Mouse (Mus musculus) CH12F3 (cell line): Measurements from ENCODE around the gene Lix1.

Experiments
- in situ Hi-C: fragments of 300-500 bp; cut with MboI; formaldehyde crosslinking; loops from 2 replicates; pipeline ENCODE4 v1.14.3; 2020; ENCODE audit warnings: low sequenced_read_pairs

The Lix1 gene

GRCm38 (mm10) chr17:17402222-17403004 is at the start of gene Lix1:
Gene Lix1 (plus strand): TSS chr17:17402672.
- in situ Hi-C loops, result no loop called here

- in situ Hi-C loops, result no loop called here
Measured at GRCm38 (mm10) chr17:17373550-17373917, 28.9 kb upstream of the Lix1 start.

GRCm38 (mm10) chr17:17373918-17374910 is 28.3 kb upstream of the Lix1 start, which contains the start of gene Riok2:
Gene Riok2 (plus strand): TSS chr17:17374309.
- in situ Hi-C loops, result no loop called here

- in situ Hi-C loops, result no loop called here
Measured at GRCm38 (mm10) chr17:17375581-17375980, 26.9 kb upstream of the Lix1 start.

- in situ Hi-C loops, result no loop called here
Measured at GRCm38 (mm10) chr17:17383703-17384102, 18.8 kb upstream of the Lix1 start.

GRCm38 (mm10) chr17:17384502-17384901 is 18.0 kb upstream of the Lix1 start:
- in situ Hi-C loops, result no loop called here

GRCm38 (mm10) chr17:17386117-17386516 is 16.4 kb upstream of the Lix1 start:
- in situ Hi-C loops, result loop anchor here (5.0 kb wide), 1 partner anchor 261 kb away; no protein-coding TSS in a partner anchor

- in situ Hi-C loops, result loop anchor here (10.0 kb wide), 1 partner anchor 173 kb away; no protein-coding TSS in a partner anchor
Measured at GRCm38 (mm10) chr17:17391823-17392222, 10.6 kb upstream of the Lix1 start.

GRCm38 (mm10) chr17:17392863-17393262 is 9.6 kb upstream of the Lix1 start:
- in situ Hi-C loops, result loop anchor here (10.0 kb wide), 1 partner anchor 172 kb away; no protein-coding TSS in a partner anchor

GRCm38 (mm10) chr17:17393300-17393699 is 9.2 kb upstream of the Lix1 start:
- in situ Hi-C loops, result loop anchor here (10.0 kb wide), 1 partner anchor 172 kb away; no protein-coding TSS in a partner anchor

- in situ Hi-C loops, result loop anchor here (10.0 kb wide), 1 partner anchor 170 kb away; no protein-coding TSS in a partner anchor
Measured at GRCm38 (mm10) chr17:17394336-17394735, 8.1 kb upstream of the Lix1 start.

GRCm38 (mm10) chr17:17396869-17397268 is 5.6 kb upstream of the Lix1 start:
- in situ Hi-C loops, result loop anchor here (10.0 kb wide), 1 partner anchor 168 kb away; no protein-coding TSS in a partner anchor

GRCm38 (mm10) chr17:17398664-17399063 is 3.8 kb upstream of the Lix1 start:
- in situ Hi-C loops, result loop anchor here (10.0 kb wide), 1 partner anchor 166 kb away; no protein-coding TSS in a partner anchor

- in situ Hi-C loops, result no loop called here
Measured at GRCm38 (mm10) chr17:17403038-17403437, 566 bp downstream of the Lix1 start.

- in situ Hi-C loops, result no loop called here
Measured at GRCm38 (mm10) chr17:17403578-17404112, 1.2 kb downstream of the Lix1 start.

GRCm38 (mm10) chr17:17404811-17405544 is 2.5 kb downstream of the Lix1 start:
- in situ Hi-C loops, result no loop called here

- in situ Hi-C loops, result no loop called here
Measured at GRCm38 (mm10) chr17:17405606-17406005, 3.1 kb downstream of the Lix1 start.

- in situ Hi-C loops, result no loop called here
Measured at GRCm38 (mm10) chr17:17408137-17408536, 5.7 kb downstream of the Lix1 start.

- in situ Hi-C loops, result no loop called here
Measured at GRCm38 (mm10) chr17:17408720-17409478, 6.4 kb downstream of the Lix1 start.
